Mouse (Mus musculus) thymus, postnatal 25 days (tissue): ENCODE measurements around the gene Copz2.
A peak's percentile ranks its signal among the peaks of the same experiment; 100 is the strongest.

Experiments
- DNase-seq: peaks from one replicate; pipeline ENCODE4 v3.0.0; 2022

Copz2 gene

DNA sequence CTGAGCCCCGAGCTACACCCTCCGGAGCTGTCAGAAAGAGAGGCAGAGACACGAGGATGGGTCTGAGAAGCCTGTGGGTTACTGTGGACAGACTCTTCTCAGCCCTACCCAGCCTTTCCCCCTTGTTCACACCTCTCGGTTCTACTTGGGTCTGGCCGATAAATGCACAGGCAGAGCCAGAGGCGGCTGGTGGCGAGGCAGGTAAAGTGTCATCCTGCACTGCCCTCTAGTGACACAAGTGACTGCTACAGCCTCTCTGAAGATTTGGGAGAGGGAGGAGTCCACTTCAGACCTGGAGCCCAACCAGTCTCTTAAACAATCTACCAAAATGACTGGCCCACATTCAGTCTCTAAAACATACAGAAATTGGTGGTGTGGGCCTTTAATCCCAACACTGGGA is 60.3 kb downstream of the Copz2 start:
- peak; percentile 74 for DNase-seq
